Mouse (Mus musculus) midbrain, embryonic 12.5 days (tissue): ENCODE results near the gene Ano6. TPM values are rescaled to one million over a fixed set of nuclear protein-coding genes. Genes with fewer than 3 reads are reported as not detected.

Experiments
- ATAC-seq: fragments of 200-750 bp; cut with Nextera tagmentation; 2 replicates; pipeline ENCODE4 v1.8.0; 2017; ENCODE audit warnings: low read depth, moderate TSS enrichment, moderate library complexity; ENCODE audit not compliant: low FRiP score
- H3K27ac ChIP-seq: fragments of 300-500 bp; sonication (generic); replicated peaks from 2 replicates; pipeline ENCODE4 v1.5.1; 2016; ENCODE audit warnings: mild to moderate bottlenecking
- H3K27me3 ChIP-seq: fragments of 300-500 bp; sonication (generic); 2 replicates; pipeline ENCODE4 v1.6.1; 2016; ENCODE audit warnings: mild to moderate bottlenecking
- H3K36me3 ChIP-seq: fragments of 300-500 bp; sonication (generic); 2 replicates; pipeline ENCODE4 v1.6.1; 2016
- H3K4me1 ChIP-seq: fragments of 300-500 bp; sonication (generic); 2 replicates; pipeline ENCODE4 v1.6.1; 2016
- H3K4me2 ChIP-seq: fragments of 300-500 bp; sonication (generic); replicated peaks from 2 replicates; pipeline ENCODE4 v1.6.1; 2016; ENCODE audit warnings: mild to moderate bottlenecking, moderate library complexity
- H3K4me3 ChIP-seq: fragments of 300-500 bp; sonication (generic); 2 replicates; pipeline ENCODE4 v1.5.1; 2016; ENCODE audit warnings: mild to moderate bottlenecking
- H3K9ac ChIP-seq: fragments of 300-500 bp; sonication (generic); replicated peaks from 2 replicates; pipeline ENCODE4 v1.6.1; 2016; ENCODE audit warnings: mild to moderate bottlenecking, moderate library complexity
- H3K9me3 ChIP-seq: fragments of 300-500 bp; sonication (generic); 2 replicates; pipeline ENCODE4 v1.6.1; 2016; ENCODE audit warnings: mild to moderate bottlenecking
- WGBS: fragments of 180-500 bp; shearing (Covaris S2); methylation state at CpG from one replicate; pipeline ENCODE4 v1.1.7; 2016; 5-methylcytosine and 5-hydroxymethylcytosine counted together
- polyA plus RNA-seq: library from polyadenylated mRNA; unstranded; fragments of >200 nt; fragmentation: Nextera tagmentation; extraction: Ambion mirVana; gene quantifications from 2 replicates; pipeline ENCODE4 v1.2.1, GENCODE M21; 2016

The Ano6 gene
- polyA plus RNA-seq, 1 experiment from 2014 or later, result 35.8 TPM

- Histone ChIP-seq H3K27ac (no peak overlapping the region), H3K9me3 (no peaks in the 10 kb centered on the region), H3K27me3 (no peaks in the 10 kb centered on the region), H3K4me3 (no peak overlapping the region), H3K36me3 (no peaks in the 10 kb centered on the region), H3K4me2 (no peak overlapping the region), H3K4me1 (peaks cover 7% of the 10 kb centered on the region; the same call in 1 of the 2 replicates), H3K9ac (no peak overlapping the region)
- no peak for ATAC-seq
- 98% methylated on average over 10 of the region's 10 CpGs for WGBS
Measured at GRCm38 (mm10) chr15:95875898-95876297, 85.3 kb downstream of the Ano6 start.

GRCm38 (mm10) chr15:95880616-95881151 is 90.0 kb downstream of the Ano6 start:
- Histone ChIP-seq H3K4me2 (no peak overlapping the region), H3K9me3 (no peaks in the 10 kb centered on the region), H3K27me3 (no peaks in the 10 kb centered on the region), H3K4me1 (peaks cover 8% of the 10 kb centered on the region; the same call in 1 of the 2 replicates), H3K27ac (no peak overlapping the region), H3K36me3 (no peaks in the 10 kb centered on the region), H3K9ac (no peak overlapping the region), H3K4me3 (no peak overlapping the region)
- no peak for ATAC-seq
- 61% methylated on average over 10 of the region's 10 CpGs for WGBS

GRCm38 (mm10) chr15:95882436-95882835 is 91.8 kb downstream of the Ano6 start:
- Histone ChIP-seq H3K27ac (no peak overlapping the region), H3K4me1 (peaks cover 22% of the 10 kb centered on the region), H3K27me3 (no peaks in the 10 kb centered on the region), H3K9me3 (no peaks in the 10 kb centered on the region), H3K36me3 (no peaks in the 10 kb centered on the region), H3K9ac (no peak overlapping the region), H3K4me3 (no peak overlapping the region), H3K4me2 (no peak overlapping the region)
- no peak for ATAC-seq
- 88% methylated on average over 4 of the region's 4 CpGs for whole genome bisulfite sequencing

GRCm38 (mm10) chr15:95883559-95883958 is 92.9 kb downstream of the Ano6 start:
- no peak for ATAC-seq
- H3K9ac ChIP-seq, result no peak overlapping the region
- 89% methylated on average over 6 of the region's 6 CpGs for WGBS
- no peak overlapping the region for H3K4me3 ChIP-seq
- peaks cover 25% of the 10 kb centered on the region for H3K4me1 ChIP-seq
- H3K9me3 ChIP-seq, result no peaks in the 10 kb centered on the region
- no peak overlapping the region for H3K27ac ChIP-seq
- H3K27me3 ChIP-seq, result no peaks in the 10 kb centered on the region
- no peak overlapping the region for H3K4me2 ChIP-seq
- no peaks in the 10 kb centered on the region for H3K36me3 ChIP-seq

GRCm38 (mm10) chr15:95884658-95885620 is 94.3 kb downstream of the Ano6 start:
- Histone ChIP-seq H3K4me2 (no peak overlapping the region), H3K4me3 (no peak overlapping the region), H3K36me3 (no peaks in the 10 kb centered on the region), H3K27ac (no peak overlapping the region), H3K4me1 (peaks cover 25% of the 10 kb centered on the region), H3K27me3 (no peaks in the 10 kb centered on the region), H3K9me3 (no peaks in the 10 kb centered on the region), H3K9ac (no peak overlapping the region)
- no peak for ATAC-seq
- 89% methylated on average over 10 of the region's 10 CpGs for WGBS

- WGBS, result 80% methylated on average over 18 of the region's 18 CpGs
- peaks cover 17% of the 10 kb centered on the region for H3K4me1 ChIP-seq
- no peak overlapping the region for H3K4me3 ChIP-seq
- no peak for ATAC-seq
- no peaks in the 10 kb centered on the region for H3K36me3 ChIP-seq
- no peaks in the 10 kb centered on the region for H3K9me3 ChIP-seq
- no peak overlapping the region for H3K4me2 ChIP-seq
- no peak overlapping the region for H3K27ac ChIP-seq
- H3K9ac ChIP-seq, result no peak overlapping the region
- no peaks in the 10 kb centered on the region for H3K27me3 ChIP-seq
Measured at GRCm38 (mm10) chr15:95885953-95886820, 95.5 kb downstream of the Ano6 start.

GRCm38 (mm10) chr15:95887365-95887764 is 96.7 kb downstream of the Ano6 start:
- ATAC-seq, result 0 out of 2 replicates have a peak, but pooled peaks have one; percentile 27
- Histone ChIP-seq H3K4me3 (no peak overlapping the region), H3K4me1 (peaks cover 17% of the 10 kb centered on the region), H3K4me2 (no peak overlapping the region), H3K36me3 (no peaks in the 10 kb centered on the region), H3K27me3 (no peaks in the 10 kb centered on the region), H3K9ac (no peak overlapping the region), H3K27ac (peak overlapping the region; percentile 49; the same call in 1 of the 2 replicates), H3K9me3 (no peaks in the 10 kb centered on the region)
- 51% methylated on average over 5 of the region's 5 CpGs for WGBS

GRCm38 (mm10) chr15:95888556-95888955 is 97.9 kb downstream of the Ano6 start:
- peaks cover 17% of the 10 kb centered on the region for H3K4me1 ChIP-seq
- H3K27ac ChIP-seq, result no peak overlapping the region
- H3K9me3 ChIP-seq, result no peaks in the 10 kb centered on the region
- no peak for ATAC-seq
- H3K4me2 ChIP-seq, result no peak overlapping the region
- WGBS, result 87% methylated on average over 5 of the region's 5 CpGs
- H3K9ac ChIP-seq, result no peak overlapping the region
- H3K36me3 ChIP-seq, result no peaks in the 10 kb centered on the region
- H3K4me3 ChIP-seq, result no peak overlapping the region
- H3K27me3 ChIP-seq, result no peaks in the 10 kb centered on the region

- Histone ChIP-seq H3K27ac (no peak overlapping the region), H3K4me2 (no peak overlapping the region), H3K9me3 (no peaks in the 10 kb centered on the region), H3K4me1 (peaks cover 17% of the 10 kb centered on the region), H3K36me3 (no peaks in the 10 kb centered on the region), H3K9ac (no peak overlapping the region), H3K4me3 (no peak overlapping the region), H3K27me3 (no peaks in the 10 kb centered on the region)
- ATAC-seq, result no peak
- WGBS, result 93% methylated on average over 5 of the region's 5 CpGs
Measured at GRCm38 (mm10) chr15:95890368-95890767, 99.7 kb downstream of the Ano6 start.

GRCm38 (mm10) chr15:95892171-95892570 is 101.5 kb downstream of the Ano6 start:
- Histone ChIP-seq H3K27me3 (no peaks in the 10 kb centered on the region), H3K36me3 (no peaks in the 10 kb centered on the region), H3K4me2 (no peak overlapping the region), H3K4me1 (peaks cover 6% of the 10 kb centered on the region), H3K9ac (no peak overlapping the region), H3K4me3 (no peak overlapping the region), H3K27ac (no peak overlapping the region), H3K9me3 (no peaks in the 10 kb centered on the region)
- no peak for ATAC-seq
- 86% methylated on average over 4 of the region's 4 CpGs for WGBS

- ATAC-seq, result no peak
- no peak overlapping the region for H3K9ac ChIP-seq
- H3K27me3 ChIP-seq, result no peaks in the 10 kb centered on the region
- H3K36me3 ChIP-seq, result no peaks in the 10 kb centered on the region
- WGBS, result 87% methylated on average over 10 of the region's 10 CpGs
- no peak overlapping the region for H3K27ac ChIP-seq
- no peak overlapping the region for H3K4me2 ChIP-seq
- H3K9me3 ChIP-seq, result no peaks in the 10 kb centered on the region
- H3K4me1 ChIP-seq, result 0 out of 2 replicates have a peak, but pooled peaks cover 2% of the 10 kb centered on the region
- no peak overlapping the region for H3K4me3 ChIP-seq
Measured at GRCm38 (mm10) chr15:95892929-95893328, 102.3 kb downstream of the Ano6 start.
